Mouse (Mus musculus) lung, adult 2 months (tissue): ENCODE measurements at regions not wholly inside any gene's neighbourhood (a gene's known extent, or its start where the extent isn't known, plus 50 kb on each side); places are given as distances from the start of the nearest gene placed in this dataset.

Experiments
- DNase-seq: peaks from one replicate; pipeline ENCODE4 v3.0.0; 2022
- H3K4me1 ChIP-seq: fragments of 200-500 bp; 2 replicates; pipeline ENCODE4 v1.6.1; 2011; ENCODE audit warnings: low read length; ENCODE audit not compliant: control insufficient read depth, insufficient read depth
- H3K4me3 ChIP-seq: fragments of 200-500 bp; replicated peaks from 2 replicates; pipeline ENCODE3; 2011; ENCODE audit warnings: low read depth, mild to moderate bottlenecking, control low read depth, low read length; ENCODE audit errors: extremely low read depth
- CTCF ChIP-seq: fragments of 200-500 bp; IDR thresholded peaks from 2 replicates; pipeline ENCODE4 v1.5.1; 2011; ENCODE audit warnings: mild to moderate bottlenecking, low read length, control low read depth; ENCODE audit not compliant: insufficient read depth
- POLR2A ChIP-seq: fragments of 200-500 bp; IDR thresholded peaks from 2 replicates; pipeline ENCODE4 v1.6.1; 2011; ENCODE audit warnings: low read depth, mild to moderate bottlenecking, control low read depth, low read length, borderline replicate concordance; ENCODE audit errors: extremely low read depth
- WGBS: fragments of 180-500 bp; shearing (Covaris S2); methylation state at CpG from one replicate; pipeline ENCODE4 v1.1.7; 2018; 5-methylcytosine and 5-hydroxymethylcytosine counted together

DNA sequence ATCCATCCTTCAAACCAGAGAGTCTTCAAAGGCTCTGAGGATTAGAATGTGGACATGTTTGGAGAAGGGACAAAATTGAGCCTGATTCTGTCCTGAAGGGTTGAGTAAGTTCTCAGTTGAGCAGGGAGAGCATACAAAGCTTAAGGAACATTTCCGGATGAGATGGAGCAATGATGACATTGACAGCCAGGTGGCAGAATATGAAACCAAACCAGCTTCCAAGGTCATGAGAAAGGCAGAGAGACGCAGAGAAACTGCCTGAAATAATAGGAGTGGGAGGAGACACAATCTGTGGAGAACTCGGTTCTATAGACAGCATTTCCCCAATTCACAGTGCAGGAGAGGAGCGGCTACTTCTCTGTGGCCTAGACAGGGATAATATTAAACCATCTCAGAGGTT is 176.0 kb downstream of the Brinp2 start:
- TF ChIP-seq CTCF, result no peak
- TF ChIP-seq POLR2A, result no peak
- no peak for DNase-seq
- 53% methylated on average over 4 of the region's 4 CpGs for WGBS
- Histone ChIP-seq H3K4me3 (no peak overlapping the region), H3K4me1 (no peaks in the 10 kb centered on the region)

DNA sequence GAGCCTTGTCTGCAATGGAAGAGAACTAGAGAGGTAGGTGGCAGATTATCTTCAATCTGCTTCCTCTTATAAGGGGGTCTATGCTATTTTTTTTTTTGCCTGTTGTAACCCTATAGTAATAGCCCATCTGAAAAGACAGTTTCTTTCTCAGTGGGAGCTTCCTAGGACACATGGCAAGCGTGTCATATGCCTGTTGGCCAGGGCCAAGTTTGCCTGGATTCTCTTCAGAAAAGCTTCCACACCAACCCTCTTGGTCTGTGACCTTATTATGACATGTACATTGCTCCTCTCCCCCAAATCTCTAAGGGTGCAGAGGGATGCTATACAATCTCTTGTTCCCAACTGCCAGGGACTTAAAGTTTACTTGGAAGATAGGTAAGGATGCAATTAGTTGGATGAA is 174.8 kb downstream of the Brinp2 start:
- WGBS, result 74% methylated on average over 1 of the region's 1 CpGs
- TF ChIP-seq CTCF (no peak), POLR2A (no peak)
- no peak for DNase-seq
- Histone ChIP-seq H3K4me1 (no peaks in the 10 kb centered on the region), H3K4me3 (no peak overlapping the region)

DNA sequence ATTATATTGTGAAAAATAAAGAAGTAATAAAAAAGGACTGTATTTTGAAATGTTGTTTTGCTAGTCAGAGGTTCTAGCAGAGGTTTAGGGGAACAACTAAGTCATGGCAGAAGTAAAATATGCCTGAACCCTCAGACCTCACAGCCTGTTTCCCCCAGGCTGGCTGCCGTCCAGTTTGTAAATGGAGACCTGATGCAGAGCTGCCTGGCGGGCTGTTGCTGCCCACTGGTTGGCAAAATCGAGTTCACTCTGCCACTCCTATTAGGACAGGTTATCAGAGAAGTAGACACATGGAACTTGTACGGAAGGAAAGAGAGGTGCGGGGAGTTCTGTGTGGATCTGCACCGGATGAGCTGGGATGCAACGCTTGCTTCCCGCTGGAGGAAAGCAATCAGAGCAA is 168.5 kb downstream of the Brinp2 start:
- DNase-seq, result no peak
- 58% methylated on average over 8 of the region's 8 CpGs for WGBS
- H3K4me3 ChIP-seq, result no peak overlapping the region
- TF ChIP-seq POLR2A, result no peak
- TF ChIP-seq CTCF, result no peak
- no peaks in the 10 kb centered on the region for H3K4me1 ChIP-seq

DNA sequence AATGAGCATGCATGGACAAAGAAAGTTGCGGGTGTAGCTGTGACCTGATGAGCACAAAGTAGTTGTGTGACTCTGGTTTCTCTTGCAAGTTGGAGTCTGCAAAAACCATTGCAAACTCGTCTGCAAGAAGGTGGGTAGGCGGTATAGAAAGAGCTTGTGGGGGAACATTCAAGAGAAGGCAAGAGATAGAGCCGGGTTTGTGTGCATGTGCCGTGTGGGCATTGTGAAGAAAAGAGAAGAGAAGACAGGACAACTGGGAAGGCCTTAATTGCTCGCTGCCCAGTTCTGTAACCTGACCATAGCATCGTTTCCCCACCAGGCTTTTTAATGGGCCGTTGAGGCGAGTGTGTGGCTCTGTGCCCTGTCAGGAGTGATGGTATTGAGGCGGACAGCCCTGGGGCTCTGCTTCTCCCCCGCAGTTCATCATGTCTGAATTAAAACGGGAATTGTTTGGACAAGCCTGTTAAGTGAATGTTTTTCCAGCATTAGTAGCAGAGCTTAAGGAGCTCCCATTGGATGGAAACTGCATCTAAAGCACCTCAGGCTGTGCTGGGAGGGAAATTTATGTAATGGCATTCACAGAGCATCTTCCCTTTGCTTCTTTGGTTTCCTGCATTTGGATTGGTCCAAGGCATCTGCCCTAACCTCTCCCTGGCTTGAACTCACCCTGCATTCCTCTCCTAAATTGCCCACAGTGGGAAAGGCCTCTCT is 163.1 kb downstream of the Brinp2 start:
- no peak for DNase-seq
- 60% methylated on average over 12 of the region's 12 CpGs for WGBS
- Histone ChIP-seq H3K4me1 (no peaks in the 10 kb centered on the region), H3K4me3 (no peak overlapping the region)
- TF ChIP-seq CTCF (no peak), POLR2A (no peak)

DNA sequence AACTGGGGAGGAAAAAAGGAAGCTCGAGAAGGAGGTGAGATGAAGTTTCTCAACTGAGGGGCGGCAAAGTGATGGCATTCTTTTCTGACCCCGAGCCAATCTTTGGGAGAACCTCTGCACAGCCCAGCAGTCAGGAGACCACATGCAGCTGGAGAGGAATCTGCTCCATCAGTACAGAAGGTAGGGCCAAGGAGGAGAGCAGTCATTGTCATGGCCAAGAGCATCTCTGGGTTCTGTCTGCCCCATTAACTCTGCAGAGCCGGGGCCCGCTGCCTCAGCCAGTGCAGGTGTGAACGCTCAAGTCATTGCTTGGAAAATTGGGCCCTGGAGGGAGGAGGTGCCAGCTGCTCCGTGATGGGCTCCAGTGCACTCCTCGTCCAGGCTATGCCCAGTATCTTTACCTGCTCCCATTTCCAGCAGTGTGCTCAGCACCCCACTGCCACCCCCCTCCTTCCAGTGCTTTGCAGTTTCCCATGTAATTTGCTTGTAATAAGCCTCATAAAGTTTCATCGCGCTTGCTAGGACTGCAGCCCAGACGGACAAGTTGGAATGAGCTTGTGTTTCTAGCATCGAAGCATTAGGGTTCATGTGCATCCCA is 162.1 kb downstream of the Brinp2 start:
- TF ChIP-seq POLR2A (no peak), CTCF (no peak)
- 72% methylated on average over 12 of the region's 12 CpGs for WGBS
- DNase-seq, result no peak
- no peaks in the 10 kb centered on the region for H3K4me1 ChIP-seq
- H3K4me3 ChIP-seq, result no peak overlapping the region
